Mouse (Mus musculus) adipose tissue, adult 10 weeks (tissue): Measurements from ENCODE around the gene Churc1. TPM values are rescaled to one million over a fixed set of nuclear protein-coding genes. Genes with fewer than 3 reads are reported as not detected.

ENCODE experiments used
- polyA plus RNA-seq: library from polyadenylated mRNA; stranded (reverse); fragments of 350-450 nt; fragmentation: Illumina TruSeq; extraction: RNeasy Lipid Tissue Mini Kit (QIAGEN cat#74804); gene quantifications from one replicate; pipeline ENCODE4 v1.2.3, GENCODE M21; 2014; ENCODE audit warnings: low read depth, low replicate concordance

Gene Churc1
- polyA plus RNA-seq: 99.5 TPM

DNA sequence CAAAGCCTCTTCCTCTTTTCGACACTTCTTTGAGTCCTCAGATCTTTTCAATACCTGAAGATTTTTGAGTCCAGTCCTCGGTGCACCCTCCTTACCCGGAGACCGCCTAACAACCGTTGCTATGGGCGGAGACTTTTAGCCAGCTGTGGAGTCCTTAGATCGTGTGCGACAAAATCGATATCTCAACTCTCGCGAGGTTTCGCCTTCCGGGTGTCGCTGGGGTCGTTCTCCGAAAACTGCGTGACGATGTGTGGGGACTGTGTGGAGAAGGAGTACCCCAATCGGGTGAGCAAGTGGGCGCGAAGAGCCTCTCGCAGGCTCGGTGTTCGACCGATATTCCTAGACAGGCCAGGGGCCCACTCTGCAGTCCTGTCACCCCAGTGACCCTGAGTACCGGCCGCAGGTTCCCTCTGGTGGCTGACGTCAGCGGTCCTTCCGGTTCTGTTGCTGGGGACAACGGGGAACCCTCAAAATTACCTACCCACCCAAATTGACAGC, at the start of gene Churc1, which contains the start of gene Fntb:
Gene Churc1 (plus strand): TSS at position 185 of the 498 bp plus-strand sequence.
Gene Fntb (plus strand): TSS at position 236 of the 498 bp plus-strand sequence.

DNA sequence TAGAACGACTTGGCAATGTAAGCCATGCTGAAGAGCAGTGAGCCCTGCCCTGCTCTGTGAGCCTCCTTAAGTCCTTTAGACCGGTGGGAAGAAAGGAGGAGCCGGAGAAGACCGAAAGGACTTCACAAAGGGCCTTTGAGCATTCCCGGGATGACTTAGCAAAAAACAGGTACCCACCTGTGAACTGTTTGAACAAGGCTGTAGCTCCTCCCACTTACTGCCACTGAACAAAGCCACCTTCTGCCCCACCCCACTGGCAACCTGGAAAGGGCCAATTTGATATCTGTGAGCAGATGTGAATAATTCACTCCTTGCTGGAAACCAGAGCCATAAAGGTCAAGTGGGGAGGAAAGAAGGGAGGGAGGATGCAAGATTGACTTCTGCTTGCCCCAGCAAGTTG, 30.0 kb downstream of the Churc1 start, which contains the start of gene Gpx2:
Gene Gpx2 (minus strand): TSS at position 205 of the 400 bp plus-strand sequence.

GRCm38 (mm10) chr12:76822651-76823041, 57.3 kb downstream of the Churc1 start, which contains the start of gene Rab15:
Rab15 (minus strand) TSS chr12:76822908.

Other genes with a start within 250 kb of the Churc1 start
- 25.9 TPM for gene Plekhg3, start 234.6 kb upstream of the Churc1 start, polyA plus RNA-seq
- 4.2 TPM for gene Sptb, start 55.0 kb upstream of the Churc1 start, polyA plus RNA-seq
- gene Fntb, start 51 bp downstream of the Churc1 start, polyA plus RNA-seq: 14.2 TPM
- 0.32 TPM for gene Gpx2, start 30.0 kb downstream of the Churc1 start, polyA plus RNA-seq
- gene Rab15, start 57.4 kb downstream of the Churc1 start, polyA plus RNA-seq: 10.1 TPM
- 61.0 TPM for gene Max, start 196.7 kb downstream of the Churc1 start, polyA plus RNA-seq